Mouse (Mus musculus) regulatory T cell (primary cell): ENCODE results near the gene Psme1.

Experiments
- in situ Hi-C: fragments of 300-600 bp; cut with MboI, MseI; formaldehyde crosslinking; loops from one replicate; pipeline ENCODE4 v1.15.1; 2025; ENCODE audit warnings: high pct_unique_total_duplicates

Psme1 gene

DNA sequence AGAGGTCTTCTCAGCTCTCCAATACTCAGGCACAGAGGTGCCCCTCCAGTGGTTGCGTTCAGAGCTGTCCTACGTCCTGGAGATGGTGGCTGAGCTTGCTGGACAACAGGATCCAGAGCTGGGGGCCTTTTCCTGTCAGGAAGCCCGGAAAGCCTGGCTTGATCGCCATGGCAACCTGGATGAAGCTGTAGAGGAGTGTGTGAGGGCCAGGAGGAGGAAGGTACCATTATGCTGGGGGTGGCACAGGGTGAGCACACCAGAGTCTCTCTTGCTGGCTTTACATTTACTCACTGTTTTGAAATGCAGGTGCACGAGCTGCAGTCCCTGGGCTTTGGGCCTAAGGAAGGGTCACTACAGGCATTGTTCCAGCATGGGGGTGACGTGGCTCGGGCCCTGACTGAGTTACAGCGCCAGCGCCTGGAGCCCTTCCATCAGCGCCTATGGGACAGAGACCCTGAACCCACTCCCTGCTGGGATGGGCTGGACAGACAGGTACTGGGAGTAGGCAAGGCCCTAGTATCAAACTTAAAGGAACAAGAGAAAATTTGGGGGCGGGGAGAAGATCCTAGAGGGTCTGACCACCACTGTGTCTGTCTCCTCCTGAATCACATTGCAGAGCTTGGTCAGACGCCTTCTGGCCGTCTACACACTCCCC lies 18.2 kb downstream of the Psme1 start:
- in situ Hi-C loops: loop anchor here (25.0 kb wide), 1 partner anchor 709 kb away; the partner anchor contains the start of genes Bcl2l2, Gm20521, Pabpn1 and Ppp1r3e

DNA sequence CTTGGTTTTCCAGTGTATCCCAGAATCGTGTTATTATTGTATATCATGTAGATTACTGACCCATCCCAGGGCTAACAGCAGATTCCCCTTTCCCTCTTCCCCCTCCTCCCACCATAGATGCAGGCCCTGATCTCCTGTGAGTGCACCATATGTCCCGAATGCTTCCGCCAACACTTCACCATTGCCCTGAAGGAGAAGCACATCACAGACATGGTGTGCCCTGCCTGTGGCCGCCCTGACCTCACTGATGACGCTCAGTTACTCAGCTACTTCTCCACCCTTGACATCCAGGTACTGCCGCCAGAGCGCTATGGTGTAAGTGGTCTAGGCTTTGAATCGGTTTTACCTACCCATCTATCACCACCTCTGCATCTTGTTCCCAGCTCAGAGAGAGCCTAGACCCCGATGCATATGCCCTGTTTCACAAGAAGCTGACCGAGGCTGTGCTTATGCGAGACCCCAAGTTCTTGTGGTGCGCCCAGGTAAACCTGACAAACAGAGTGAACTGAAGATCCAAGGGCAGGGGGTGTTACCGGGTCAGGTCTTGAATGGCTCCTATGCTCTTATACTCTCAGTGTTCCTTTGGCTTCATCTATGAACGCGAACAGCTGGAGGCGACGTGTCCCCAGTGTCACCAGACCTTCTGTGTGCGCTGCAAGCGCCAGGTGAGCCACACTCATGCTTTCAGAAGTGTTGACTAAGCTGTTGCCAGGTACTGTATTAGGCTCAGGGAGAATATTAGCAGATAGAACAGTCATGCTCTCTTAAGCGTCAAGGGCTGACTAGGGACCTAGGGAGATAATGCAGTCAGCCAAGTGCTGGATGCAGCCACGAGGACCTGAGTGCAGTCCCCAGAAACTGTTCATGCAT lies 20.8 kb downstream of the Psme1 start:
- in situ Hi-C loops: loop anchor here (25.0 kb wide), 1 partner anchor 711 kb away; the partner anchor contains the start of genes Bcl2l2, Gm20521, Pabpn1 and Ppp1r3e

DNA sequence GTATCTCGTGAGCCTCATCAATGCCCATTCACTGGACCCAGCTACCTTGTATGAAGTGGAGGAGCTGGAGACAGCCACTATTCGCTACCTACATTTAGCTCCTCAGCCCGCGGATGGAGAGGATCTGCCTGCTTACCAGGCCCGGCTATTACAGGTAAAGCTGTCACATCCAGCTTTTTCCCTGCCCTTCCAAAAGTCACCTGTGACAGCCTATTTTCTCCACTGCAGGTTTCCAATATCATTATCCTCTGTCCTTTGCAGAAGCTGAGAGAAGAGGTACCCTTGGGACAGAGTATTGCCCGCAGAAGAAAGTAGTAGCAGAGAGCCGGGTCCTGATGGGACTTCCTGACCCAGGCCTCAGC lies 25.3 kb downstream of the Psme1 start, which contains the start of gene Irf9:
Gene Irf9, plus strand, starts transcription at position 301 of the 362 bp plus-strand sequence.
- in situ Hi-C loops: no loop called here

DNA sequence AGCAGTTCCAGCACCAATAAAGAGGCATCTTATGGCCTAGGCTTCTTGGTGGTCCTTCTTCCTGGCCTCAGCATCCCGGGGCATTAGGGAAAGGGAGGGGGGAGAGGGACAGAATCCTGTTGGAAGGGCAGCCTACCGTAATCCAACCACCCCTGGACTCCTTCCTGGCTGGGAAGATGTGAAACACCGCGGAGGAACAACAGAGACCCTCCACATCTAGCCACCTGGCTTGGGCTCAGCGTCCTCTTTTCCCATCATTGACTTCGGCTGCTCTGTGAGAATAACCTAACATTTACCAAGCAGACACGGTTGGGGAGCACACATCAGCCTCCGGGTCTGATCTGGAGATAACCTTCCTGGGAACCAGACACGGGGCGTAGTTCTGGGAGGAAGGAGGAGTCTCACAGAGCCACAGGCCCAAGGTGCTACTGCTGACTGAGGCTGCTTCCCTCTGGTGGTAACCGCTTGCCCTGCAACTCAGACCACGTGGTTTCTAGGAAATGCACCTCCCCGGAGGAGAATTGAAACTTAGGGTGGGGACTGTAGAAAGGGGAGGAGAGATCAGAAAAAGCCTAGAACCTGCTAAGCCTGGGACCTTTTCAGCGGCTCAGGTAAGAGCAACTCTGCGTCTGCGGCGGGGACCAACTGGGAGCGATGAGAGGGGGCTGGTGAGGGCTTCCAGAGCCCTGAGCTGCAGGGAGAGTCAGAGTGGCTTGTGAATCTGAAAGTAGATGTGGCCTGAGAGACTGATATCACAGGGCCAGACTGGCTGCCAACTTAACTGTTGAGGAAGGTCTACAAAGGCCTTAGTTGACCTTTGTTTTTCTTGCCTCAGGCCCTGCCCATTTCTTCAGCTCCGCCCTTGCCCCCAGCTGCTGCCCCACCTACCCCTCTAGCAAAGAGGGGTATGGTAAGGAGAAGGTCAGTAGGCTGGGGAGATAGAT lies 26.0 kb downstream of the Psme1 start:
- in situ Hi-C loops: no loop called here

DNA sequence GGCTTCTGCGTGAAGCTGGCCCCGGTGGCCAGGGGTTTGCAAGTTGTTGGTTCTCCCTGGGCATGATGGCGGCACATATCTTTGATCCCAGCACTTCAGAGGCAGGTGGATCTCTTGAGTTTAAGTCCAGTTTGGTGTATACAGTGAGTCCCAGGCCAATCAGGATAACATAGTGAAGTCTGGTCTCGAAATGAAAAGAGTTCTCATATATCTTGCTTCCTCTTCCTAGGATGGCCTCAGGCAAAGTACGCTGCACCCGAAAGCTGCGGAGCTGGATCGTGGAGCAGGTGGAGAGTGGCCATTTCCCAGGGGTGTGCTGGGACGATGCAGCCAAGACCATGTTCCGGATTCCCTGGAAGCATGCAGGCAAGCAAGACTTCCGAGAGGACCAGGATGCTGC lies 26.9 kb downstream of the Psme1 start:
- in situ Hi-C loops: no loop called here

DNA sequence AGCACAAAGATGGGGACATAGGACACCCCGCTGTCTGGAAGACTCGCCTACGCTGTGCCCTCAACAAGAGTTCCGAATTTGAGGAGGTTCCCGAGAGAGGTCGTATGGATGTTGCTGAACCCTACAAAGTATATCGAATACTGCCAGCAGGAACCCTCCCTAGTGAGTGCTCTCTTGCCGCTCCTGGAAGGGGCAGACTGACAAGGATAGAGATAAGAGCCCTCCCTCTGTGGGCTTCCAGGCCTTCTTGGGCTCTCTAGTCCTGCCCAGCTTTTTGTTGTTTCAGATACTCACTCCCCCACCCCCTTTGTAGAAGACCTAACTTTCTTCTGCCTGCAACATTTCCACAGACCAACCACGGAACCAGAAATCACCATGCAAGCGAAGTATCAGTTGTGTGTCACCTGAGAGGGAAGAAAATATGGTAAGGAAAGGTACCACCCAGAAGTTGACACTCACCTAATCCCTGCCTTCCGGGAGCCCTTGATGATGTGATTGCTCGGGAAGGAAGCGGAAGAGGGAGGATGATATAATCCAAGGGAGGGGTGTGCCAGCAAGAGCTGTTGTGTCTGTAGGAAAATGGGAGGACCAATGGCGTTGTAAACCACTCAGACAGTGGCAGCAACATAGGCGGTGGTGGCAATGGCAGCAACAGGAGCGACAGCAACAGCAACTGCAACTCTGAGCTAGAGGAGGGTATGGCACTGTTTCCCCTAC lies 28.0 kb downstream of the Psme1 start:
- in situ Hi-C loops: no loop called here

DNA sequence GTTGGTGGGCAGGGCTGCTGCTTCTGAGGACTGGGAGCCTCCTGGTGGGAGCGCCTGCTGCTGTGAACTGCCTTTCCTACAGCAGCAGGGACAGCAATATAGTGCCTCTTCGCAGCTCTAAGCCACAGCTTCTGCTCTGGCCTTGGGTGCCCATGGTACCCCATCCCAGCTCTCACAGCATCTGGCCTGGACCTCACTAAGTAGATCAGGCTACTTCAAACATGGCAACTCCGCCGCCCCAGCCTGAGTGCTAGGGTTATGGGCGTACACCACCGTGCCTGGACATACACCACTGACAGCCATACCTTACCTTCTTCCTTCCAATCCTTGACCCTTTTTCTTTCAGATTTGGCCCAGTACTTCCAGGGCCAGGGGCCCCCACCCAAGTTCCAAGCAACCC lies 30.4 kb downstream of the Psme1 start:
- in situ Hi-C loops: no loop called here

DNA sequence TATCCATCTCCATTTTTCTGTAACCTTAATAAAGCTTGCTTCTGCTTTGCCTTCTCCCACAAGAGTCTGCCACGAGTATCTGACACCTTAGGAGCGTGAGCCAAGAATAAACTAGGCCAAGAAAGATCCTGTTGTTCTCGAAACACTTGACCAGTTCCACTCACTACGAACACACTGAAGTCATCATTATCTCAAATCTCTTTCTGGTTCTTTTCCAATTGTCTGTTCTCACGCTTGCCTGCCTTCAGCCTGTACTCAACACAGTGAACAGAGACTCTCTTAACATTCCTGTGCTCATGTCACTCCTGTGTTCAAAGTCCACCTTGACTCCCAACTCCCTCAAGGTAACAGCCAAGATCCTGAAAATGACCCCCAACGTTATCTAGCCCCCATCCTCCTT lies 35.4 kb downstream of the Psme1 start:
- in situ Hi-C loops: no loop called here

DNA sequence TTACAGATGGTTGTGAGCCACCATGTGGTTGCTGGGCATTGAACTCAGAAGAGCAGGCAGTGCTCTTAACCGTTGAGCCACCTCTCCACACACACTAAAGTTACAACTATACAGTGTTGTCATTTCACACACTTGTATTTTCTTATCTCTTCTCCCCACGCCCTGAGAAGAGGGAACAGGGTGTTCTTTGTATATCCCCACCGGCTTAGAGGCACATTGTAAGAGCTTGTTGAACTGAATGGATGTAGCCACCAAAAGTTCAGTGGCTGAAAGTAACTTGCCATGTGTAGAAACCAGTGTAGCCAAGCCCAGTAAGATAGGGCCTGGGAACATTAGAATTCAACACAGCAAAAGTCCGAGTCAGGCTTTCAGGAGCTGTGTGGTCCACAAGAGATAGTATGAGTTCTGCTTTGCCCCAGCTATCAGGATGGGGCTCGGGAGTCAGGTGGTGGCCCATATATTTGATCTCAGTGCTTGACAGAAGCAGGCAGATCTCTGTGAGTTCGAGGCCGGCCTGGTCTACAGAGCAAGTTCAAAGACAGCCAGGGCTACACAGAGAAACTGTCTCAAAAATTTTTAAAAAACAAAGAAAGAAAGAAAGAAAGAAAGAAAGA lies 36.7 kb downstream of the Psme1 start:
- in situ Hi-C loops: no loop called here

DNA sequence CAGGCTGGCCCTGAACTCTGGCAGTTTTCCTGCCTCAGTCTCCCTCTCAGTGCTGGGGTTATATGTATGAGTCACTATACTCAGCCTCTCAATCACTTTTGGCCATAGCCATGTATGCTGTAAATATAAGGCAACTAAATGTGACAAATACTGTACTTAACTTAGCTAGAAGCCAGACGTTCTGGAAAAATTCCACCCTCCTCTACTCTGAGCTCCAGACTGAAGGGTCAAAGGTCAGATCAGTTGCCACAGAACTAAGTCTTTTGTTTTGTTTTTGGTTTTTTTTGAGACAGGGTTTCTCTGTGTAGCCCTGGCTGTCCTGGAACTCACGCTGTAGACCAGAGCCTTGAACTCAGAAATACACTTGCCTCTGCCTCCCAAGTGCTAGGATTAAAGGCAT lies 38.0 kb downstream of the Psme1 start:
- in situ Hi-C loops: no loop called here

DNA sequence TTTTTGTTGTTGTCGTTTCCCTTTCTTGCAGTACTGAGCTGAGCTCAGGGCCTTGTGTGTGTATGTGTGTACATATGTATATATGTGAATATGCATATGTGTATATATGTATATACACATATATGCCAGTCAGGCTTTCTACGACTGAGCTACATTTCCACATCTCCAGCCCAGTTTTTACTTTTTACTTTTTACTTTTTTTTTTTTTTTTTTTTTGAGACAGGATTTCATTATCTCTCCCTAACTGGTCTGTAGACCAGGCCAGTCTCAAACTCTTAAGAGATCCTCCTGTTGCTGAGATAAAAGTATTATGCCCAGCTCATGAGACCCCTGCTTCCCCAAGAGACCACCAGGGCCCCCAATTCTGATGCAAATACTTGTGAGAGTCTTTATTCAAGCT lies 38.9 kb downstream of the Psme1 start:
- in situ Hi-C loops: no loop called here

DNA sequence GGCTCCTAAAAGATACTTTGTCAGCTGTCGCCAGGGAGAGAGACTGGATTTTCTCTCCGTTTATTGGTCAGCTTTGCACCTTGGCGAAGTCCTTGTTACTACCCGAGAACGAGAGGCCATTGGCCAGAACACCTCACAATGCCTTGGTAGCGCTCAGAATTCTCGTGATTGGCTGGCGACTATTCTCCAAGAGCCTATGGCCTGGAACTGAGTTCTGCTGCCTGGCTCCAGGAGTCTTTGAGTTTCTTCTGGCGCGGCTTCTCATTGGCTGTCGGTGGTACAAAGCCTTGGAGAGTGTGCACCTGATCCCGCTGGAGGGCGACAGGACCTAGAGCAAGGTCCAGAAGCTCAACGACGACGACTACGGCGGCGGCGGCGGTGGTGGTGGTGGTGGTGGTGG lies 39.9 kb downstream of the Psme1 start, which contains the start of gene Rec8:
Gene Rec8, plus strand, starts transcription at position 216 of the 400 bp plus-strand sequence.
- in situ Hi-C loops: no loop called here

DNA sequence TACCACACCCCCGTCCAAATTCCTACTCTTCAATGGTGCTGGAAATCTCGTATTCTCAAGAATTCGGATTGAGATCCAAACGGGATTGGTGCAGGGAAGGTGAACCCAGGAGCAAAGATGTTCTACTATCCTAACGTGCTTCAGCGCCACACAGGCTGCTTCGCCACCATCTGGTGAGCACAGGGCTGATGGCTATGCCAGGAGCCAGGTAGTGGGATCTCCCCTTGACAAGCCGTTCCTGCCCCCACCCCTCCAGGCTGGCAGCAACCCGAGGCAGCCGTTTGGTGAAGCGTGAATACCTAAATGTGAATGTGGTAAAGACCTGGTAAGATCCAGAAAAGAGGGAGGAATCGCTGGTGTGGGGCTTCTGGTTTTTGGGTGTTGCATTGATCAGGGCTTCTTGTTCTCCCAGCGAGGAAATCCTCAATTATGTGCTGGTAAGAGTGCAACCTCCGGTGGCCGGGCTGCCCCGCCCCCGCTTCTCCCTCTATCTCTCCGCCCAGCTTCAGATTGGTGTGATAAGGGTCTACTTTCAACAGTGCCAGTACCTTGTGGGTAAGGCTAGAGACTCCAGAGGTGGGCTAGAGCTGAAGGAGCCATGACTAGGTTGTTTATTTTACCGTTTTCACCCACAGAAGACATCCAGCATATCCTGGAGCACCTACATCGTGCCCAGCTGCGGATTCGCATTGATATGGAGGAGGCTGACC lies 40.7 kb downstream of the Psme1 start:
- in situ Hi-C loops: no loop called here

DNA sequence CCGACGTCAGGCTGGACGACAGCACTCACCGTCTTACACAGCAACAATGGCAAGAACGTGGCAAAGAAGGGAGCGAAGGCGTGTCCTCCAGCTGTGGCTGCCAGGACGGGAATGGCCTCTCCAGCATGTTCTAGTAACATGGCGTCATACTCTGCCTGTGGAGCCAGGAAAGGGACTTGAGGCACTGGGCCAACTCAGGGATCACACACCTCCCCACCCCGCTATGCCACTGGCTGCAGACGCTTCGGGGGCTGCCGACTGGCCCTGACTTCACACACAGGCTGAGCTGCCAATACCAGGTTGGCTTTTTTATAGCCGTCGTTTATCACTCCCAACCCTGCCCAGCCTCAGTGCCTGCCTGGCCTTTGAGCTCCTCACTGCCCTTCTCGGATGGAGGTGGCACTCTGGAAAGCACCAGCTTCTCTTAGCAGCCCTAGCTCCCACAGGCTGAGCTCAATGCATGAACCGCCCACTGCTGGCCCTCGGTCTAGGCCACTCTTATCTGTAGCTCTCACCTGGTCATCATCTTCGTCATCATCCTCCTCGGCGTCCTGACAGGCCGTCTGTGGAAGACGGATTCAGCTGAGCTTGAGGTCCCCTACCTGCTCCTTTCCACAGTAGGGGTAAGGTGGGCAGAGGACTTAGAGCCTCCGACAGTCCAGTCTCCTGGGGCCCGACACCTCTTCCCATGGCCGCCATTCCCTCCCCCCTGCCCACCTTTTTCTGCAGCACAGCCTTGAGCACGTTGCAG lies 50.3 kb downstream of the Psme1 start:
- in situ Hi-C loops: no loop called here

DNA sequence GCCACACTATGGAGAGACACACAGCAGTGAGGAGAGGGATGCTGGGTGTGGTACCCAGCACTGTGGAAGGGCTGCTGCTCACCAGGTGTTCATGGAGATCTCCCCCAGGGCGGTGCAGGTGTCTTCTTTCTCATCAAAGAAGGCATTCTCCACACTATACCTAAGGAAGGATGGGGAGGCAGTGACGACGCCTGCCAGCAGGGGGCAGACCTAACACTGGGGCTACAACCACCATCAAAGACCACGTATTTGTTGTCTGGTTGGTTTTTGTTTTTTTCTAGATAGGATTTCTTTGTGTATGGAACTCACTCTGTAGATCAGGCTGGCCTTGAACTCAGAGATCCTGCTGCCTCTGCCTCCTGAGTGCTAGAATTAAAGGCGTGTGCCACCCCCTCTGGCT lies 51.4 kb downstream of the Psme1 start:
- in situ Hi-C loops: no loop called here
